Mouse (Mus musculus) granulocyte monocyte progenitor cell, adult 5-6 weeks (primary cell): ENCODE results near the gene Irak2. TPM values are rescaled to one million over a fixed set of nuclear protein-coding genes. Genes with fewer than 3 reads are reported as not detected.

Experiments
- ATAC-seq: replicated peaks from 2 replicates; pipeline ENCODE4 v1.8.0; 2016; ENCODE audit warnings: mild to moderate bottlenecking, moderate TSS enrichment, inconsistent platforms; ENCODE audit not compliant: poor library complexity, severe bottlenecking
- total RNA-seq, 2 experiments: library from RNA; stranded (forward) in 1 of 2; stranded (reverse) in 1 of 2; fragments of 200-712, 200-1000 nt in 1 of 2; fragments of >200 nt in 1 of 2; fragmentation: Nextera tagmentation in 1 of 2; gene quantifications; 2 replicates each; pipeline ENCODE4 v1.2.3; 2014 to 2017

The Irak2 gene
- total RNA-seq, 2 experiments from 2014 or later: 6.4 to 6.7 TPM

- no peak for ATAC-seq
These were observed 5.4 kb upstream of the Irak2 start for GRCm38 (mm10) chr6:113632863-113633262.

- ATAC-seq: no peak
These were observed 934 bp downstream of the Irak2 start for GRCm38 (mm10) chr6:113639201-113639600.

GRCm38 (mm10) chr6:113642605-113643004, 4.3 kb downstream of the Irak2 start:
- no peak for ATAC-seq

- ATAC-seq: no peak
These were observed 4.8 kb downstream of the Irak2 start for GRCm38 (mm10) chr6:113643021-113643420.

GRCm38 (mm10) chr6:113643967-113644366, 5.7 kb downstream of the Irak2 start:
- ATAC-seq: no peak

GRCm38 (mm10) chr6:113644808-113645207, 6.5 kb downstream of the Irak2 start:
- peak; percentile 81 for ATAC-seq

- ATAC-seq: peak; percentile 72
These were observed 11.3 kb downstream of the Irak2 start for GRCm38 (mm10) chr6:113649346-113650196.

GRCm38 (mm10) chr6:113650197-113650640, 12.0 kb downstream of the Irak2 start:
- ATAC-seq: peak; percentile 42

GRCm38 (mm10) chr6:113651626-113652025, 13.4 kb downstream of the Irak2 start:
- ATAC-seq: no peak

GRCm38 (mm10) chr6:113653551-113653950, 15.3 kb downstream of the Irak2 start:
- no peak for ATAC-seq

GRCm38 (mm10) chr6:113654102-113654501, 15.8 kb downstream of the Irak2 start:
- ATAC-seq: peak; percentile 68

GRCm38 (mm10) chr6:113654753-113655397, 16.6 kb downstream of the Irak2 start:
- ATAC-seq: peak; percentile 46

- no peak for ATAC-seq
These were observed 17.2 kb downstream of the Irak2 start for GRCm38 (mm10) chr6:113655475-113655874.

- ATAC-seq: no peak
These were observed 18.6 kb downstream of the Irak2 start for GRCm38 (mm10) chr6:113656847-113657246.

- 0 out of 2 replicates have a peak, but pooled peaks have one; percentile 9 for ATAC-seq
These were observed 20.0 kb downstream of the Irak2 start for GRCm38 (mm10) chr6:113658226-113658625.

GRCm38 (mm10) chr6:113659648-113660491, 21.6 kb downstream of the Irak2 start:
- peak; percentile 23 for ATAC-seq

GRCm38 (mm10) chr6:113660492-113661352, 22.5 kb downstream of the Irak2 start:
- peak; percentile 33 for ATAC-seq

- ATAC-seq: peak; percentile 33
These were observed 23.3 kb downstream of the Irak2 start for GRCm38 (mm10) chr6:113661353-113662241.
